Mouse (Mus musculus) MEL (cell line): ENCODE measurements around the gene Vtn.

Experiments used
- CTCF ChIP-seq, 3 experiments: IDR thresholded peaks in 2 of 3; conservative IDR thresholded peaks in 1 of 3; 2 replicates each; pipeline ENCODE4 v1.5.1; 2011 to 2012; ENCODE audit warnings: low read length in 3 of 3, low read depth in 2 of 3, mild to moderate bottlenecking in 2 of 3, improper control_type of control experiment in 1 of 3, inconsistent platforms in 1 of 3, mixed read lengths in 1 of 3, moderate library complexity in 1 of 3; ENCODE audit not compliant: control insufficient read depth in 1 of 3, insufficient read depth in 1 of 3, poor library complexity in 1 of 3, severe bottlenecking in 1 of 3
- USF1 ChIP-seq: IDR thresholded peaks from 2 replicates; pipeline ENCODE4 v1.6.1; 2014; ENCODE audit warnings: low read depth, mild to moderate bottlenecking, inconsistent platforms, low read length, improper control_type of control experiment, moderate library complexity

- no peak for TF ChIP-seq CTCF (IDR thresholded peaks at IDR 0.05 in 2 of 3, conservative IDR thresholded peaks at IDR 0.05 in 1 of 3; ENCODE audit: control insufficient read depth in 1 of 3, insufficient read depth in 1 of 3, low read depth in 2 of 3, low read length in 3 of 3, poor library complexity in 1 of 3, severe bottlenecking in 1 of 3)
- TF ChIP-seq USF1, result no peak
Observed at GRCm38 (mm10) chr11:78523241-78523955, 24.5 kb downstream of the Vtn start.
